1 mouse cellular context compared by ENCODE assay signal in the genomic region with DNA sequence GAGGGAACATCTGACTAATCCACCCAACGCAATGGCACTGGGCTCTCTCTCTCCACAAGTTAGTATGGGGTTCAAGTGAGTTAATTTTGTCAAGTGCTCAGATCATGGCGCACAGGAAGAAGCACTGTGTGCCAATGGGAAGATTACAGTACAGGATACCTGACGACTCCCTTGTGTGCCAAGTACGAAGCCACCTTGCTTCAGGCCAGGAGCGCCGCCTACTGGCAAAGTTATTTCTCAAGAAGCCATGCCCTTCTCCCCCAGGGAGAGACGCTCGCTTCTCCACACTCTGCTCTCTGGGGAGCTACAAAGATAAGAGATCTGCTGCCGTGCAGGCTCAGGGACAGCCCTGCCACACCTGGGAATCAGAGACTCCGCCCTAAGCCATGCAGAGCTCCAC.
TF ChIP-seq lines count a peak whose summit lies in the region.

No protein-coding gene starts in this region.

TF ChIP-seq in MEL, 35 proteins besides CTCF, POLR2A, EP300 and RAD21 (continued from another document):
- TF ChIP-seq NRF1 (IDR thresholded peaks at IDR 0.05; ENCODE audit: insufficient read depth, low read depth, low read length, poor library complexity, severe bottlenecking) (no peak), ELF1 (IDR thresholded peaks at IDR 0.05; ENCODE audit: low read depth, low read length) (no peak), POLR2AphosphoS5 (IDR thresholded peaks at IDR 0.05; ENCODE audit: borderline replicate concordance, low read depth, low read length) (no peak), KAT2A (conservative IDR thresholded peaks at IDR 0.05; ENCODE audit: low read depth, low read length) (no peak), GABPA (IDR thresholded peaks at IDR 0.05; ENCODE audit: low read depth, low read length) (no peak), ZMIZ1 (IDR thresholded peaks at IDR 0.05; ENCODE audit: low read depth, low read length) (no peak), TCF12 (IDR thresholded peaks at IDR 0.05; ENCODE audit: low read depth, low read length) (no peak), E2F4 (IDR thresholded peaks at IDR 0.05; ENCODE audit: borderline replicate concordance, low read depth, low read length) (no peak), USF2 (IDR thresholded peaks at IDR 0.05; ENCODE audit: borderline replicate concordance in 1 of 2, insufficient read depth in 1 of 2, low read depth in 1 of 2, low read length in 2 of 2) (no peak)
TF ChIP-seq in MEL: peak in this region for 4.
